Mouse (Mus musculus): ENCODE measurements around the gene 2810004N23Rik. TPM values are rescaled to one million over a fixed set of nuclear protein-coding genes. Genes with fewer than 3 reads are reported as not detected.
"Not testable (repeated sequence)": the region's sequence is repeated elsewhere in the genome, so short reads cannot be mapped to it uniquely, and the experiment has no call there.

The 2810004N23Rik gene
- total and polyA plus RNA-seq, 2 experiments = 11.5 to 17.7 TPM

- peaks cover 6% of the 10 kb centered on the region for H3K4me1 ChIP-seq (ENCODE audit: control insufficient read depth, insufficient read depth, low read length)
- TF ChIP-seq POLR2A (IDR thresholded peaks at IDR 0.05; ENCODE audit: extremely low read depth, insufficient read depth, low read length) = no peak
- no peak for TF ChIP-seq CTCF (IDR thresholded peaks at IDR 0.05; ENCODE audit: low read depth, low read length)
- H3K79me2 ChIP-seq (ENCODE audit: control insufficient read depth, insufficient read depth, low read length) = peaks cover 24% of the 10 kb centered on the region; the same call in 1 of the 2 replicates
- H3K4me3 ChIP-seq (ENCODE audit: insufficient read depth, low read depth, low read length) = no peak overlapping the region
- no peak overlapping the region for H3K9ac ChIP-seq (ENCODE audit: low read depth, low read length)
- no peak for DNase-seq (ENCODE audit: extremely low read depth, low read depth, low spot score)
- 88% methylated on average over 3 of the region's 3 CpGs for WGBS
- H3K27ac ChIP-seq (replicated peaks; ENCODE audit: insufficient read depth, low read depth, low read length) = no peak overlapping the region
- H3K27me3 ChIP-seq (ENCODE audit: control insufficient read depth, insufficient read depth, low read length) = no peaks in the 10 kb centered on the region
- peaks cover 25% of the 10 kb centered on the region for H3K36me3 ChIP-seq (ENCODE audit: control insufficient read depth, insufficient read depth, low read length)
These were observed 2.7 kb downstream of the 2810004N23Rik start for GRCm38 (mm10) chr8:124860188-124860587.

- TF ChIP-seq POLR2A (IDR thresholded peaks at IDR 0.05; ENCODE audit: extremely low read depth, insufficient read depth, low read length) (no peak), CTCF (IDR thresholded peaks at IDR 0.05; ENCODE audit: low read depth, low read length) (peak; percentile 67)
- Histone ChIP-seq H3K27me3 (ENCODE audit: control insufficient read depth, insufficient read depth, low read length) (no peaks in the 10 kb centered on the region), H3K36me3 (ENCODE audit: control insufficient read depth, insufficient read depth, low read length) (peaks cover 25% of the 10 kb centered on the region), H3K4me1 (ENCODE audit: control insufficient read depth, insufficient read depth, low read length) (peaks cover 6% of the 10 kb centered on the region), H3K9ac (ENCODE audit: low read depth, low read length) (no peak overlapping the region), H3K4me3 (ENCODE audit: insufficient read depth, low read depth, low read length) (no peak overlapping the region), H3K79me2 (ENCODE audit: control insufficient read depth, insufficient read depth, low read length) (peaks cover 20% of the 10 kb centered on the region; the same call in 1 of the 2 replicates), H3K27ac (replicated peaks; ENCODE audit: insufficient read depth, low read depth, low read length) (no peak overlapping the region)
- DNase-seq (ENCODE audit: extremely low read depth, low read depth, low spot score) = no peak
These were observed 3.5 kb downstream of the 2810004N23Rik start for GRCm38 (mm10) chr8:124859466-124859865.

- Histone ChIP-seq H3K9ac (ENCODE audit: low read depth, low read length) (no peak overlapping the region), H3K4me1 (ENCODE audit: control insufficient read depth, insufficient read depth, low read length) (peaks cover 3% of the 10 kb centered on the region; the same call in 1 of the 2 replicates), H3K36me3 (ENCODE audit: control insufficient read depth, insufficient read depth, low read length) (peaks cover 13% of the 10 kb centered on the region), H3K27ac (replicated peaks; ENCODE audit: insufficient read depth, low read depth, low read length) (no peak overlapping the region), H3K4me3 (ENCODE audit: insufficient read depth, low read depth, low read length) (no peak overlapping the region), H3K79me2 (ENCODE audit: control insufficient read depth, insufficient read depth, low read length) (peaks cover 6% of the 10 kb centered on the region; the same call in 1 of the 2 replicates), H3K27me3 (ENCODE audit: control insufficient read depth, insufficient read depth, low read length) (no peaks in the 10 kb centered on the region)
- WGBS = 24% methylated on average over 1 of the region's 1 CpGs
- TF ChIP-seq CTCF (IDR thresholded peaks at IDR 0.05; ENCODE audit: low read depth, low read length) (no peak), POLR2A (IDR thresholded peaks at IDR 0.05; ENCODE audit: extremely low read depth, insufficient read depth, low read length) (no peak)
- DNase-seq (ENCODE audit: extremely low read depth, low read depth, low spot score) = peak; percentile 86
These were observed 9.4 kb downstream of the 2810004N23Rik start for GRCm38 (mm10) chr8:124853511-124853910.

- WGBS = 26% methylated on average over 5 of the region's 5 CpGs
- Histone ChIP-seq H3K9ac (ENCODE audit: low read depth, low read length) (no peak overlapping the region), H3K79me2 (ENCODE audit: control insufficient read depth, insufficient read depth, low read length) (0 out of 2 replicates have a peak, but pooled peaks cover 4% of the 10 kb centered on the region), H3K4me3 (ENCODE audit: insufficient read depth, low read depth, low read length) (no peak overlapping the region), H3K27me3 (ENCODE audit: control insufficient read depth, insufficient read depth, low read length) (no peaks in the 10 kb centered on the region), H3K36me3 (ENCODE audit: control insufficient read depth, insufficient read depth, low read length) (peaks cover 2% of the 10 kb centered on the region; the same call in 1 of the 2 replicates), H3K4me1 (ENCODE audit: control insufficient read depth, insufficient read depth, low read length) (peaks cover 21% of the 10 kb centered on the region), H3K27ac (replicated peaks; ENCODE audit: insufficient read depth, low read depth, low read length) (peak overlapping the region; percentile 18)
- TF ChIP-seq CTCF (IDR thresholded peaks at IDR 0.05; ENCODE audit: low read depth, low read length) (no peak), POLR2A (IDR thresholded peaks at IDR 0.05; ENCODE audit: extremely low read depth, insufficient read depth, low read length) (no peak)
- peak; percentile 88 for DNase-seq (ENCODE audit: extremely low read depth, low read depth, low spot score)
These were observed 17.3 kb downstream of the 2810004N23Rik start for GRCm38 (mm10) chr8:124845573-124845972.

GRCm38 (mm10) chr8:124845131-124845530 is 17.8 kb downstream of the 2810004N23Rik start:
- Histone ChIP-seq H3K27me3 (ENCODE audit: control insufficient read depth, insufficient read depth, low read length) (no peaks in the 10 kb centered on the region), H3K4me1 (ENCODE audit: control insufficient read depth, insufficient read depth, low read length) (peaks cover 21% of the 10 kb centered on the region), H3K27ac (replicated peaks; ENCODE audit: insufficient read depth, low read depth, low read length) (peak overlapping the region; percentile 21), H3K79me2 (ENCODE audit: control insufficient read depth, insufficient read depth, low read length) (0 out of 2 replicates have a peak, but pooled peaks cover 4% of the 10 kb centered on the region), H3K36me3 (ENCODE audit: control insufficient read depth, insufficient read depth, low read length) (peaks cover 5% of the 10 kb centered on the region), H3K4me3 (ENCODE audit: insufficient read depth, low read depth, low read length) (no peak overlapping the region), H3K9ac (ENCODE audit: low read depth, low read length) (no peak overlapping the region)
- 16% methylated on average over 3 of the region's 3 CpGs for WGBS
- no peak for TF ChIP-seq POLR2A (IDR thresholded peaks at IDR 0.05; ENCODE audit: extremely low read depth, insufficient read depth, low read length)
- no peak for TF ChIP-seq CTCF (IDR thresholded peaks at IDR 0.05; ENCODE audit: low read depth, low read length)
- DNase-seq (ENCODE audit: extremely low read depth, low read depth, low spot score) = peak; percentile 88

- Histone ChIP-seq H3K4me1 (ENCODE audit: control insufficient read depth, insufficient read depth, low read length) (peaks cover 21% of the 10 kb centered on the region), H3K36me3 (ENCODE audit: control insufficient read depth, insufficient read depth, low read length) (peaks cover 16% of the 10 kb centered on the region)
- not testable (repeated sequence) for H3K27ac ChIP-seq (replicated peaks; ENCODE audit: insufficient read depth, low read depth, low read length); H3K79me2 ChIP-seq (ENCODE audit: control insufficient read depth, insufficient read depth, low read length); H3K9ac ChIP-seq (ENCODE audit: low read depth, low read length); DNase-seq (ENCODE audit: extremely low read depth, low read depth, low spot score); H3K4me3 ChIP-seq (ENCODE audit: insufficient read depth, low read depth, low read length); H3K27me3 ChIP-seq (ENCODE audit: control insufficient read depth, insufficient read depth, low read length)
- 17% methylated on average over 1 of the region's 1 CpGs for WGBS
These were observed 20.0 kb downstream of the 2810004N23Rik start for GRCm38 (mm10) chr8:124842929-124843328.
